Mouse (Mus musculus): Measurements from ENCODE around the gene Nptx1. TPM values are rescaled to one million over a fixed set of nuclear protein-coding genes. Genes with fewer than 3 reads are reported as not detected.

The Nptx1 gene
- total RNA-seq, 2 experiments from 2014 or later = not detected

- no peak for ATAC-seq (ENCODE audit: poor library complexity, severe bottlenecking)
Observed at GRCm38 (mm10) chr11:119552301-119552700, 4.7 kb upstream of the Nptx1 start.

- no peak for ATAC-seq (ENCODE audit: poor library complexity, severe bottlenecking)
Observed at GRCm38 (mm10) chr11:119551468-119551867, 3.9 kb upstream of the Nptx1 start.

- no peak for ATAC-seq (ENCODE audit: poor library complexity, severe bottlenecking)
Observed at GRCm38 (mm10) chr11:119550546-119551335, 3.2 kb upstream of the Nptx1 start.

- no peak for ATAC-seq (ENCODE audit: poor library complexity, severe bottlenecking)
Observed at GRCm38 (mm10) chr11:119549371-119549811, 1.8 kb upstream of the Nptx1 start.

- ATAC-seq (ENCODE audit: poor library complexity, severe bottlenecking) = no peak
Observed at GRCm38 (mm10) chr11:119548741-119549370, 1.3 kb upstream of the Nptx1 start.

- no peak for ATAC-seq (ENCODE audit: poor library complexity, severe bottlenecking)
Observed at GRCm38 (mm10) chr11:119547951-119548591, 518 bp upstream of the Nptx1 start.

GRCm38 (mm10) chr11:119546496-119547182 lies 914 bp downstream of the Nptx1 start:
- no peak for ATAC-seq (ENCODE audit: poor library complexity, severe bottlenecking)

GRCm38 (mm10) chr11:119545741-119546495 lies 1.6 kb downstream of the Nptx1 start:
- no peak for ATAC-seq (ENCODE audit: poor library complexity, severe bottlenecking)

- no peak for ATAC-seq (ENCODE audit: poor library complexity, severe bottlenecking)
Observed at GRCm38 (mm10) chr11:119545281-119545680, 2.3 kb downstream of the Nptx1 start.

- no peak for ATAC-seq (ENCODE audit: poor library complexity, severe bottlenecking)
Observed at GRCm38 (mm10) chr11:119544518-119545105, 2.9 kb downstream of the Nptx1 start.

GRCm38 (mm10) chr11:119543816-119544517 lies 3.6 kb downstream of the Nptx1 start:
- no peak for ATAC-seq (ENCODE audit: poor library complexity, severe bottlenecking)

- ATAC-seq (ENCODE audit: poor library complexity, severe bottlenecking) = no peak
Observed at GRCm38 (mm10) chr11:119542886-119543285, 4.7 kb downstream of the Nptx1 start.

- no peak for ATAC-seq (ENCODE audit: poor library complexity, severe bottlenecking)
Observed at GRCm38 (mm10) chr11:119542371-119542770, 5.2 kb downstream of the Nptx1 start.

GRCm38 (mm10) chr11:119541082-119541481 lies 6.5 kb downstream of the Nptx1 start:
- no peak for ATAC-seq (ENCODE audit: poor library complexity, severe bottlenecking)

GRCm38 (mm10) chr11:119540560-119540959 lies 7.0 kb downstream of the Nptx1 start:
- no peak for ATAC-seq (ENCODE audit: poor library complexity, severe bottlenecking)

GRCm38 (mm10) chr11:119539944-119540343 lies 7.6 kb downstream of the Nptx1 start:
- ATAC-seq (ENCODE audit: poor library complexity, severe bottlenecking) = no peak

GRCm38 (mm10) chr11:119533745-119534144 lies 13.8 kb downstream of the Nptx1 start:
- ATAC-seq (ENCODE audit: poor library complexity, severe bottlenecking) = no peak

GRCm38 (mm10) chr11:119532460-119532859 lies 15.1 kb downstream of the Nptx1 start:
- ATAC-seq (ENCODE audit: poor library complexity, severe bottlenecking) = no peak

- ATAC-seq (ENCODE audit: poor library complexity, severe bottlenecking) = no peak
Observed at GRCm38 (mm10) chr11:119528930-119529329, 18.6 kb downstream of the Nptx1 start.

All from megakaryocyte, adult 5-6 weeks (primary cell).